Mouse (Mus musculus) left cerebral cortex, adult 11 months (tissue): ENCODE data around the gene Plekho1.
"Not testable (repeated sequence)": the region's sequence is repeated elsewhere in the genome, so short reads cannot be mapped to it uniquely, and the experiment has no call there.

Source experiments
- DNase-seq: peaks from one replicate; pipeline ENCODE4 v3.0.0; 2022; ENCODE audit warnings: low spot score

The Plekho1 gene

DNA sequence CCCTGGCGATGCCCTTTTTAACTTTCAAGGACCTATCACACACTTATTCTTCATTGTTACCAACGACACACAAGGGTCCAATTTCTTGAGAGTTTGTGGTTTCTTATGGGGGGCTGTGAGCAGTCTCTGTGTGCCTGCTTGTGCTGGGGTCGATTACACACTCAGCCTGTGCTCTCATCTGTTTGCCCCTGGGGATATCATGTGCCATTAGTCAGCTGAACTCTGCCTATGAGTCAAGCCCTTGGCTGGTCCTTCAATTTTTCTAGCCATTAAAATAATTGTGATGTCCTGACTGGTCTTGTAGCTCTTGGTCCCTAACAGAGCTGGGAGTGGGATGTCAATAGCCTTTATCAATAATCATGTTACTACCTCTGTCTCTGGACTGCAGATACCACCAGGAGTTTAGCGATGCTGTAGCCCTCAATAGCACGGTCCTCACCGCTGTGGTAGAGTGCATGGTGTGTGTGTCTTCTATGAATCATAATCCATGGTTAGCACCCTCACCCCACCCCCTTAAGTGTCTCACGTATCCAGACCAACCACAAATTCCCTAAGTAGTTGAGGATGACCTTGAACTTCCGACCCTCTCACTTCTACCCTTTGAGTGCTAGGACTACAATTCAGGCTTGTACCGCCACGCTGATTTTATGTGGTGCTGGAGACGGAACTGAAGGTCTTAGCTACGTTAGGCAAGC, 15.4 kb downstream of the Plekho1 start:
- DNase-seq = no peak

DNA sequence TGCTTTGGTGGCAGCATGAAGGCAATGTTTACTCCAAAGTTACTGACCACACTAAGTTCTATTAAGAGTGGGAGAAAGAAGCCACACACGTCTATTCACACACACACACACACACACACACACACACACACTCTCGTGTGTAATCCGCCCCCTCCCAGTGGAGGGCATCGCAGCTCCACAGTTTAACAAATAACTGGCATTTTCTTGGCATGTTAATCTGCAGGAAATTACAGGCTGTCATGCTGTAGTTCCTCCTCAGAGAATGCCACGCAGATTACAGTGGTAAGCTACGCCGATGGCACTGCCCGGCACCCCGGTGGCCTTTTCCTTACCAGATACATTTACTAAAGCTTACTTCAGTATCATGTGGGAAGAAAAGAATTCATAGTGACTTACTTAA, 17.5 kb downstream of the Plekho1 start:
- no peak for DNase-seq

DNA sequence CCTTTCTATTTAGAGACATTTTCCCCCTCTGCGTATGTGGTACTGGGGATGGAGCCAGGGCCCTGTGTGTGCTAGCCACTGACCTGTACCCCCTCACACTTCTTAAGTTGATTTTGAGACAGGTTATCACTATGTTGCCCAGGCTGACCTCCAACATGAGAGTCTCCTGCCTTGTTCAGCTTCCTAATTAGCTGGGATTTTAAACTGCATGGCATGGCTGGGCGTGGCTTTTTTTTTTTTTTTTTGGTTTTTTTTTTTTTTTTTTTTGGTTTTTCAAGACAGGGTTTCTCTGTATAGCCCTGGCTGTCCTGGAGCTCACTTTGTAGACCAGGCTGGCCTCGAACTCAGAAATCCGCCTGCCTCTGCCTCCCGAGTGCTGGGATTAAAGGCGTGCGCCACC, 18.2 kb downstream of the Plekho1 start:
- DNase-seq = not testable (repeated sequence)

DNA sequence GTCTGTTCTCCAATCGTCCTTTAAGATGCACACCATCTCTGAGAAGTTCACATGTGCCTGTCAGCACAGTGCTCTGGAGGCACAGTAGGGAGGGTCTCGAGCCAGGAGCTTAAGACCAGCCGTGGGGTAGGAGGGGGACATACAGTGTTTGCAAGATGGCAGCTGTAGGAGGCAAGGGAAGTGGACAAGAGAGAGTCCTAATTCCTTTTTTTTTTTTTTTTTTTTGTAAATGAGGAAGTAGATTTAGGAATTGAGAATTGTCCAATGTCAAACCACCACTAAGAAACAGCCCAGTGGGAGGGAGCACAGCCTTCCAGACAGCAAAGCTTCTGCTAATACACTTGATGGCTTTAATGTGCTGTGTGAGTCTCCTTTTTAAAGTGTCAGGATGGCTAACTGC, 18.7 kb downstream of the Plekho1 start:
- DNase-seq = no peak

DNA sequence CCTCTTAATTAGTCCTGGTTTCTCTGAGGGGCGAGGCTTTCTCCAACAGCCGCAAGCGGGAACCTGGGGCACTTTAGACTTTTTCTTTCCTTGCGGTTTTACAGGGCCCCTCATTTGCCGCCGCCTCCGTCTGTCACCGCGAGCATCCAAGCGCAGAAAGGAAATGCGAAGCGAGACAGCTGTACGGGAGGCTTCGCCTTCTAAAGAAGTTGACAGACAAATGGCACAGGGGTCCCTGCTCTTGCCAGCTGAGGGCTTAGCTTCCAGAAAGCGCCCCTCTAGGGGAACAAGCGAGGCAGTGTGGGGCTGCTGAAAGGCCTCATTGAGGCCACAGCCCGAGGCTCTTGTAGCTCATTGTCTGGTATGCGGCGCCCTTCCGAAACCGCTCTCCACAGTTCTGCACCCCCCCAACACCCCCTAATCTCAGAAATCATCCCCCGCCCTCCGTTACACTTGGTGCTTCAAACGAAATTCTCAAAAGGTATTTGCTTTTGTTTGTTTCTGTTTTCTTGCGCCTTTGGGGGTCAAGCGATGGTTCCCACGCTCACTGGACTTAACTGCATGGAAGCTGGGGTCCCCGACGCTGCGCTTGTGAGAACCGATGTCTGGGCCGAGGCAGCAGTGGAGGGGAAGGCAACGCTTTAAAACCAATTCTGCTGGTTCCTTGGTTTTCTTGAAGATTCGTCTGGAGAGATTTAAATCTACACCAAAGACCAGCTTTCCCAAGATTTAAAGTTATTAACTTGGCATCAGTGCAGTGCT, 22.7 kb downstream of the Plekho1 start:
- no peak for DNase-seq

DNA sequence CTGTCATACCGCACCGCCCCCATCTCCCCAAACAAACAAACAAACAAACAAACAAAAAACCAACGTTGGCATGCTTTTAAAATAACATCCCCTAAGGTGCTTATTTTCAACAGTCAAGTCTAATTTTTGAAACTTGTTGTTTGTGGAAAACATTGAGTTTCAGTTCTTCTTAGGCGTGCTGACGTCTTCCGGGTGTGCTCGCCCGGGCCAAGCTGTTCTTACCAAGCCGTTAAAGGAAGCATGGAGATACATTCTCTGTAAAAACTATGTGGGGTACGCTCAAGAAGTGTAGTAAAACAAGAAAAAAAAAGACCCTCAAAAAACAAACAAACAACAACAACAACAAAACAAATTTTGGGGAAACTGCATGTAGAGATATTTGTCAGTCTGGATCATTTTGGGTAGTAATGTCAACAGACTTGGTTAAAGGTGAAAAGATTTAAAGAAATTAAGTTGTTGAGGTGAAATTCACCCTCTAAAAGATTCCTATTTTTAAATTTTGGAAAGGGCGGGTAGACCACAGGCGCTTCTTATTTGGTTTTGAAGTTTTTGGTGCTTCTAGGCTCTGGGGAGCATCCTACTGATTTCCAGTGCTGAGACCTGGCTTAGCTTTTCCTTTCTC, 23.4 kb downstream of the Plekho1 start:
- no peak for DNase-seq

DNA sequence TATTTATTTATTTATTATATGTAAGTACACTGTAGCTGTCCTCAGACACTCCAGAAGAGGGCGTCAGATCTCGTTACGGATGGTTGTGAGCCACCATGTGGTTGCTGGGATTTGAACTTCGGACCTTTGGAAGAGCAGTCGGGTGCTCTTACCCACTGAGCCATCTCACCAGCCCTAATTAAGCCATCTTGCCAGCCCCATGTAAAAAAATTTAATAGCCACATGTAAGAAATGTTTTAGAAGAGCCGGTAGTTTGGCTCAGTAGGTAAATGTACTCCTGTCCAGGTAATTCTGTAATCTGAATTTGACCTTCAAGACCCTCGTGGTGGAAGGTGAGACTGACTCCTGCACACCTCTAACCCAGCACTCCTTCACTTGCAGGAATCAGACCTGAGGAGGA, 25.1 kb downstream of the Plekho1 start:
- DNase-seq = not testable (repeated sequence)

DNA sequence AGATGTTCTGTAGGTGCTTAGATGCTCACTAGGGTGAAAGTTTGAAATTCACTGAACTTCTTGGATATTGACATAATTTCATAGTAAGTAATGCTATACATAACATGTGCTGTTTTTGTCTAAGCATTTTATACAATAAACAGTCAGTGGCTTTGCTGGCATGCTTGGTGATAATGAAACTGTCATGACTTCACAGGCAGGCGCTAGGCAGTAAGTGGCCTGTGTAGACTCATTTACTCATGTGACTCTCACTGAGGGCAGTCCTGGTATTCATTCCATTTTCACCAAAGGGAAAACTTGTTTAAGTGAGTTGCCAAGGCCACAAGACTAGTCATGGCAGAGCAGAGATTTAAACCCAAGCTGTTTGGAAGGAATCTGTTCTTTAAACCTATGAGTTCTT, 26.5 kb downstream of the Plekho1 start:
- no peak for DNase-seq

DNA sequence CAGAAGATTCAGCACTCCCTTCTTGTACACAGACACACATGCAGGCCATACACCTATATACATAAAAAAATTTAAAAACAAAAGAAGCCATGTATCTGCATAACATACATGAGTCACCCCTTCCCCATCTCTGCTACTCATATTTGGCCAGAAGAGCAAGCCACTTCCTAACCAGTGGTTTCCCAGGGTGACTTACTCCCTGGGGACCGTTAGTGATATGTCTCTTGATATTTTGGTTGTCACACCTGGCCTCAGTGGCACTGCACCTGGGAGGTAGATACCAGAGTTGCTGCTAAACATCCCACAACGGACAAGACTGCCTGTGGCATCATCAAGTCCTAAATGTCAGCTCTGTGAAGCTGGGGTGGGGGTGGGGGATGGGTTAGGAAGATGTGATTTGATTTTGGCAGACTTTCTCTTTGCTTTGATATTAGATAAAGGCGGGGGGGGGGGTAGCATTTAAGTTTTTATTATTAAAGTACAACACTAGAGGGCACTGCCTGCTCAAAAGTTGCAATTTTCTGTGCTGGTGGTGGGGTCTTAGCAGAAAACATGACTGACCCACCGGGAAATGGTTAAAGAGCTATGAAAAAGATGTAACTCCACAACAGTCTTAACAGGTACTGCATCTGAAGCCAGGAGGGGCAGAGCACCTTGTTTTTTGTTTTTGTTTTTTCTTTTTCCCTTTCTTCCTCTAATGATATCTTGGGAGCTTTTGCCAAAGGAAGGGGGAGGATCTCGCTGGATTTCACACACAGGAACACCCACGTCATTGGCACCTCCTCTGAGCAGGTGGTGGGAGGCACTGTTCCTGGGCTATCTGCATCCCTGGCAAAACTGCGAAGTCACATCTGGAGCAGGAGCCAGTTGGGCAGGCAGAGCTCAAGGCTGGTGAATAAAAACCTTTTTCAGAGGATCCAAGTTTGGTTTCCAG, 30.0 kb downstream of the Plekho1 start:
- DNase-seq = no peak

DNA sequence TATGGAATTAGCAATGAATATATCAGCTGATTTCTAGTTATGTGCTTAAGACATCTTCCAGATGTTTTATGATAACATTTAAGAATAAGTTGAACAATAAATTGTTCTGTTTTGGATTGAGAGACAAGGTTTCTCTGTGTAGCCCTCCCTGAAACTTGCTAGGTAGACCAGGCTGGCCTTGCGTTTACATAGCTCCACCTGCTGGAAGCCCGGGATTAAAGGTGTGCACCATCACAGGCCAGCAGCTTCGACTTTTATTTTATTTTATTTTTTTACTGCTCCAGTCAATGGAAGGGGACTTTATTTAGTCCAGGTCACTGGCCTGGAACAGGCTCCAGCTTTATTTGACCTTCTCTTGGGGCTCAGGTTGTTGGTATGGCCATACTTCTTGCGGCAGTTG, 32.1 kb downstream of the Plekho1 start:
- DNase-seq = no peak

DNA sequence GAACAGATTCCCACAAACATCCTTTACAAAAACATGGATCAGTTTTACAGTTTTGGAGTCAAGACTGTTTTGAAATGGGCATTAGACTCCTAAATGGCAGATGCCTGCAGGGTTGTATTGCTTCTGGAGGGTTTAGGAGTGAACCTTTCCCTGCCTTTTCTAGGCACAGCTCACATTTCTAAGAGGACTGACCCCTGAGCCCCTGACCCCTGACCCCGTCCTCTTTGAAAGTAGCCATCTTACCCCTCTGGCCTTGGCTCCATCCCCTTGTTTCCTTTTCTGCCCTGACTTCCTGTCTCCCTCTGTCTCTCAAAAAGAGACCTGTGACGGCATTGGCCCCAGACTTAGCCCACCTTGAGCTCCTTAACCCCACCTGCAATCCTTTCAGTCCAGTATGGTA, 32.6 kb downstream of the Plekho1 start:
- no peak for DNase-seq

DNA sequence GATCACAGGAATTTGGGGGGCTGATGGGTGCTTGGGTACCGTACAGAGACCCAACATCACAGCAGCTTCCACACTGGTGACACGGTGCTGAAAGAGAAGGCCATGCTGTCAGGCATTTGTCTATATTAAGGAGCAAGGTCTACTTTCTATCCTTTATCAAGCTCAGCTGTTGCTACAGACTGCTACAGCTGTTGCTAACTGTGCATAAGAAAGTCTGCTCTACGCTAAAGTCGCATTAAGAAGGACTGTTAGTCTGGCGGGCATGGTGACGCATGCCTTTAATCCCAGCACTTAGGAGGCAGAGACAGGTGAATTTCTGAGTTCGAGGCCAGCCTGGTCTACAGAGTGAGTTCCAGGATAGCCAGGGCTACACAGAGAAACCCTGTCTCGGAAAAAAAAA, 33.6 kb downstream of the Plekho1 start:
- DNase-seq = not testable (repeated sequence)

DNA sequence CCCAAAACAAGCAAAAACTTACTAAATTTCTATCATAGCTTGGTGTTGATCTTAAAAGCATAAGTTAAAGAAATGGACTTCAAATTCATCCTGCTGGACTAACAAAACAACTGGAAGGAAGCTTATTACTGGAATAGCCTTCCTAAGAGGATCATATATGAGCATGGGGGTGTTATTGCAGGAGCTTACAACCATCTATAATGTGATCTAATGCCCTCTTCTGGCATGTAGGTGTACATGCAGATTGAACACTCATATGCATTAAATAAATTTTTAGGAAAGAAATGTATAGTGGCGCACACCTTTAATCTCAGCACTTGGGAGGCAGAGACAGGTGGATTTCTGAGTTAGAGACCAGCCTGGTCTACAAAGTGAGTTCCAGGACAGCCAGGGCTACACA, 36.0 kb downstream of the Plekho1 start:
- no peak for DNase-seq

DNA sequence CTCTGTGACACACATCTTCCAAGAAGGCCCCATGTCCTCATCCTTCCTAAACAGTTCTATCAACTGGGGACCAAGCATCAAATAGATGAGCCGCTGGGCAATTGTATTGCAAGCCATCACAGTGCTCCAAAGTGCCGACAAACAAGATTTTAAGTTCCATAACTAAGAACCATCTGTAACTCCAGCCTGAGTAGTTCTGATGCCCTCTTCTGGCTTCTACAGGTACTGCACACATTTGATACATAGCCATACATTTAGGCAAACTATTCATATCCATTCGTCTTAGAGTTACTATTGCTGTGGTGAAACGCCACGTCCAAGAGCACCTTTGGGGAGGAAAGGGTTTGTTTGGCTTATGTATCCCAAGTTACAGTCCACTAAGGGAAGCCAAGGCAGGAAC, 36.7 kb downstream of the Plekho1 start:
- no peak for DNase-seq

DNA sequence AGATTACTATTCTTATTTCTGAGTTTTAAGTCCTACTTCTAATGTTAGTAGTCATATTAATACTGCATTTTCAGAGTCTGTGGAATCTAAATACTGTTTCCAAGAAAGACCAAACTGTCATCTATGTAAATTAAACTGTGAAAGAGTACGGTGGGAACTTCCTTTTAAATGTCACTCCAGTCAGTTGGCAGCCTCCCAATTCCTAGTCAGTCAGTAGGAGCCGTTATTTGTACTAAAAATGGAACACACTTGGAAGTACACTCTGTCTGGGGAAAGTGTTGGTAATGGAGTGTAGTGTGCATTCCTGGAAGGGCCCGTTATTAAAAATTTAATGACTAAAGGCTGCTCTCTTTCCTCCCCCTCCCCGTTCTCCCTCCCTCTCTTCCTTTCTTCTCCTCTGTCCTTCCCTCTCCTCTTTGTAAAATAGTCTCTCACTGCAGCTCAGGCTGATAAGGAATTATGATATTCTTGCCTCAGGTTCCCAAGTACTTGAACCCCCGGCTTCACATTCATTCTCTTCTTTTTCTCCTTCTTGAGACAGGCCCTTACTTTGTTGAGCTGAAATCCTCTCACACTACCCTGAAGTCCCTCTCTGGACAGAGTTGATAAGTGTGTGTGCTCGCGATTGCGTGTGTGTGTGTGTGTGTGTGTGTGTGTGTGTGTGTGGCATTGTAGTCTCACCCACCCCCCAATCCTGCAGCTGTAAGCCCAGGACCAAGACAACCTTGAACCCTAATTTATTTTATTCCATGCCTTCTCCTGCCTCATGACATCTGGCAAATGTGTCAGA, 38.2 kb downstream of the Plekho1 start:
- no peak for DNase-seq

DNA sequence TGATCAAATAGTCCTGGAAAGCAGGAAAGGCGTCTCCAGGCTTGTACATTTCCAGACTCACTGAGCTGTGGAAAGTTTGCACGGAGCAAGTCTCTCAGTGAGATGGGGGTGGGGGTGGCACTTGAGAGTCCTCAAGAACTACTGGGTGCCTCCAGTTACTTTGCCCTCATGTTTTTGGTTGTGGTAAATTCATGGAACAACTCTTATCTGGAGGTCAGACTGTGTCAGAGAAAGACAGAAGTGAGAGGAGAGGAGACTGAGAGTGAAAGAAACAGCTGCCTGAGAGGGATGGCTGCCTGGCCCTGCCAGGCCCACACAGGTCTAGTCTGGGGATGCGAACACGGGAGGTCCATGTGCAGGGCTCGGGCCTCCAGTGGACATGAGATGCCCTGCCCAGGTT, 40.5 kb downstream of the Plekho1 start:
- no peak for DNase-seq

DNA sequence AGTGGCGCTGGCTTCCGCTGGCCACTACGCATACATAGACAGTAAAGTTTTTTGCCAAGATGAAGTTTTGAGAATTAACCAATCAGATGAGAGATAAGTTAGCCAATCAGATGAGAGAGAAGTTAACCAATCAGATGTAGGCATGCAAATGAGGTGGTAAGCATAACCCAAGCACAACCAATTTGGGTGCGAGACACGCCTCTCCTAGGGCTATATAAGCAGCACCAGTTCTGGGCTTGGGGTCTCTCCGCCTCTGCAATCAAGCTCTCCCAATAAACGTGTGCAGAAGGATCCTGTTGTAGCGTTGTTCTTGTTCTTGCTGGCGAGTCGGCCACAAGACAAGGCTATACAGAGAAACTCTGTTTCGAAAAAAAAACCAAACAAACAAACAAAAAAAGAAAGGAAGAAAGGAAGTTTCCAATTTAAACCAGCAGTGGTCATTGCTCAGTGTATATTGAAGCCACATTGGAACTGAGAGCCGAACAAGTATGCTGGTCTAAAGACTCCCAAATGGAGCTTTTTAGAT, 41.1 kb downstream of the Plekho1 start:
- not testable (repeated sequence) for DNase-seq

DNA sequence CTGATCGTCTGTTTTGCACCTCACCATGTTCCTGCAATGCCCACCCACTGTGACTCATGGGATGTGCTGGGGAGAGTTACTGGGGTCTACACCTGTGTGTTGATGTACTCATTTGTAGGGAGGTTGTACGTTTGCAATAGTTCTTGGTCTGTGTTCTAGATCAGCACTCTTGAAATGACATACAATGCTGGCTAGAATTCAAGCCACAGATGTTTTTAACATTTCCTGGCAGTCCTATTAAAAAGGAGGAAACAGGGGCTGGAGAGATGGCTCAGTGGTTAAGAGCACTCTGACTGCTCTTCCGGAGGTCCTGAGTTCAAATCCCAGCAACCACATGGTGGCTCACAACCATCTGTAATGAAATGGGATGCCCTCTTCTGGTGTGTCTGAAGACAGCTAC, 42.3 kb downstream of the Plekho1 start:
- DNase-seq = no peak

DNA sequence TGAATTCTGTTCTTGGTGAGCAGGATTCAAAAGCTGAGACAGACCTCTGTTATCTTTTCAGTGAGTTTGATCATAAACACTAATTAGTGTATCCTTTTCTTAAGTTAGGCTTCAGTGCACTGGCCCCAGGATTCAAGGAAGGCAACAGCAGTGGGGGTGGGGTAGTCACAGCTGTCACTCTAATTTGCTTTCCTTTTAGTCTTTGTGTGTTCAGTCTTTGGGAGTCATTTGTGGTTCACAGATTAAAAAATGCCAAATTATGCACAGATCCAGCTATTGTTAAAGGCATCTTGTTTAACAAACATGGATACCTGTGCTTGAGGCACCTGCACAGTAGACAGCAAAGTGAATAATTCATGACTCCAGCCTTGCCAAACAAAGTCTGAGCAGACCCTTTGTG, 42.8 kb downstream of the Plekho1 start:
- no peak for DNase-seq

DNA sequence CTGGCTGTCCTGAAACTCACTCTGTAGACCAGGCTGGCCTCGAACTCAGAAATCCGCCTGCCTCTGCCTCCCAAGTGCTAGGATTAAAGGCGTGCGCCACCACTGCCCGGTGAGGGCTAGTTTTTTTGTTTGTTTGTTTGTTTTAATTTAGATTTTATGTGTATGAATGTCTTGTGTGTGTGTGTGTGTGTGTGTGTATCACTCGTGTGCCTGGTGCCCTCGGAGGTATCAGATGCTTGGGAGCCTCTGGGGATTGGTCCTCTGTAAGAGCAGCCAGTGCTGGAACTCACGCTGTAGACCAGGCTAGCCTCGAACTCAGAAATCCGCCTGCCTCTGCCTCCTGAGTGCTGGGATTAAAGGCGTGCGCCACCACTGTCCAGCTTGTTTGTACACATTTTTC, 44.2 kb downstream of the Plekho1 start:
- DNase-seq = not testable (repeated sequence)
